Mouse (Mus musculus): ENCODE results near the gene Serpinb6a.
"Not testable (repeated sequence)": the region's sequence is repeated elsewhere in the genome, so short reads cannot be mapped to it uniquely, and the experiment has no call there.

Serpinb6a gene

GRCm38 (mm10) chr13:33966574-33966973, 36.0 kb downstream of the Serpinb6a start:
- DNase-seq: no peak

GRCm38 (mm10) chr13:33966025-33966412, 36.6 kb downstream of the Serpinb6a start:
- no peak for DNase-seq

- DNase-seq: no peak
Measured at GRCm38 (mm10) chr13:33965056-33966024, 37.3 kb downstream of the Serpinb6a start.

DNA sequence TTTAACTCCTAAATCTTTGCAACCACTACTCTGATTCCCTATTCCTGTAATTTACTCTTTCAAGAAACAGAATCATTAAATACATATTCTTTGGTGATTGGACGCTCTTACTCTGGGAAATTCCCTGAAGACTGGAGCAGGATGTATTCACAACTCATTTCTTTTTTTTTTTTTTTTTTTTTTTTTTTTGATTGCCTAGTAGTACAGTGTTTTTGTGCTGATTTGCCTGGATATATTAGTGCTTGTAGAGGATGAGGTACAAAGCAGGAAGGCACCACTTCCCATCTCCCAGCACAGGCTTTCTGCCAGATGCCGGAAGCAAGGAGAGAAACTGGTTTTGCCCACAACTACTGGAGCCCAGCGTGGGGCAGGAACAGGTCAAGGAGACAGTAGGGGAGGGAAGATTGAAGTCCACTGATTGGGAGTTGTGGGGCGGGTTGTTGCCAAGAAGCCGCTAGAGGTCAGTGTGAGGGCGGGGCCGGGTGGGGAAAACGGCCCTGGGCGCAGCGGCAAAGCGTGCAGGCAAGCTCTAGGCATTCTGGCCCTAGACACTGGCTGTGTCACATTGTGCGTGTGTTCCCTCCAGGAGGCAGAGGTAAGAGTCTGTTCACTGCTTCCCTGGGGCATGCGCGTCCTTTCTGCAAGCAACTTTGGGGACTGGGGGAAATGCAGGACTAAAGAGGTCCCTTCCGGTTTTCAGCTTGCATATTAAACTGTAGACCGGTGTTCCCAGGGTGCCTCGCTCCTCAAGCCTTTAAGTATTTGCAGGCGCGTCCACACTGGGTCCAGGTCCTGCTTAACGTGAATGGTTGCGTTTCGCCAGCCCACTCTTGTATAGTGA, 38.2 kb downstream of the Serpinb6a start, which contains the start of gene Nqo2:
TSS of gene Nqo2 (plus strand) at position 482 of the 841 bp plus-strand sequence.
- peak; percentile 34 to 35 for DNase-seq

DNA sequence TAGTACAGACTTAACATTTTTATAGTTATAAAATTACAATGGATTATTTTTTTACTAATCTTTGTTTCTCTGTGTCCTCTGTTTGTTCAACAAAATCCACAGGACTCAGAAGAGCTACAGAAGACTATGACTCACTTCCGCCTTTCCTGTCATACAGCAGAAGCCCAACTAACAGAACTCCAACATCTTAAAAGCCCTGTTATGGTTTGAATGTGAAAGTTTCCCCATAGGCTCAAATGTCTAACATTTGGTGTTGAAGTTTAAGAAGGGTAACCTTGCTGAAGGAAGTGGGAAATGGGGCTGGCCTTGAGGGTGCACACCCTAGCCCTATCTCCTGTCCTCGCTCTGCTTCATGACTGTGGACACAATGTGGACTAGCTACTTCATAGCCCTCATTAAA, 42.8 kb downstream of the Serpinb6a start:
- no peak for DNase-seq

GRCm38 (mm10) chr13:33956571-33957421, 45.8 kb downstream of the Serpinb6a start:
- DNase-seq: no peak

GRCm38 (mm10) chr13:33952947-33953346, 49.6 kb downstream of the Serpinb6a start:
- DNase-seq: no peak

- no peak for DNase-seq
Measured at GRCm38 (mm10) chr13:33952075-33952449, 50.5 kb downstream of the Serpinb6a start.

- no peak for DNase-seq
Measured at GRCm38 (mm10) chr13:33951308-33952074, 51.1 kb downstream of the Serpinb6a start.

DNA sequence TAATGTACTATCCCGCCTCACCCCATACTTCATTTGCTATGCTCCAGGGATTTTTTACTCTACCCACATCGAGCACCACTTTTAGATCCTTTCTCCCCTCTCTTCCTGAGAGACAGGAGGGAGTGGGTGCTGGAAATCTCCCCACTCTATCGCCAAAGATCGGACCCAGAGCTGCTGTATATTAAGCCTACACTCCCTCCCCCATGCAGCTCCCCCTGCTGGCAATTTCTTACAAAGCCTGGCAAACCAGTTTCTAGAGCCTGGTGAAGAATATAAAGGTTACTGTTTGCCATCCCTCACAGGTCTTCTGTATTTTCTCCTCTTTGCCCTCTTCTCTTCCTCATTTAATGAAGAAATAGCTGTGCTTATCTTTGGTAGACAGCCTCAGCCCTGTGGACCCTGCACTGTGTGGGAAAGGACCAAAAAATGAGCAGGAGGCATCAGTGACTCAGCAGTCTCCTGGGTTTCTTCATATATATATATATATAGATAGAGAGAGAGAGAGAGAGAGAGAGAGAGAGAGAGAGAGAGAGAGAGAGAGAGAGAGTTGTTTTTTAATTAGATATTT, 60.3 kb downstream of the Serpinb6a start:
- peak; percentile 10 to 21 for DNase-seq

DNA sequence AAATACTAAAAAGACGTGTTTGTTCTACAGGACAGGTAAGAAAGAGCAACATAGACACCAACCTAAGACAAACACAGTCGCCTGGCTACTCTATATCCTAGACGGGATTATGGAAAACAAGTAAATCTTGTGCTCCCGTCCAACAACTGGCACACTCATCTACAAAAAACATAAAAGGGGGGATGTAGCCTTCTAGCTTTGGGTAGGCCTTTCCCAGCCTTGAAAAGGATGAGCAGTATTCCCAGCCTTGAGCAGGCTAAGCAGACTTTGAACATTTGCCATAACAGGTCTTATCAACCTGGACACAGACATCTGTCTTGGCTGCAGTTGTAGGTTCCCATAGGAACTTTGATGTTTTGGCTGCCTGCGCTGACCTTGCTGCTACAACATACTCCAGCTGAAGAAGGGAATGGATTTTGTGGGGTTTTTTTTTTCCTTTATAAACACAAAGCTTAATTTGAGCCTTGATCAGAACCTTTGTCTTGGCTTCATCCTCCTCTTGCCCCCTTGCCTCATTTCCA, 61.2 kb downstream of the Serpinb6a start:
- no peak for DNase-seq

GRCm38 (mm10) chr13:33937587-33937986, 65.0 kb downstream of the Serpinb6a start:
- DNase-seq: not testable (repeated sequence)

- no peak for DNase-seq
Measured at GRCm38 (mm10) chr13:33937151-33937550, 65.4 kb downstream of the Serpinb6a start.

DNA sequence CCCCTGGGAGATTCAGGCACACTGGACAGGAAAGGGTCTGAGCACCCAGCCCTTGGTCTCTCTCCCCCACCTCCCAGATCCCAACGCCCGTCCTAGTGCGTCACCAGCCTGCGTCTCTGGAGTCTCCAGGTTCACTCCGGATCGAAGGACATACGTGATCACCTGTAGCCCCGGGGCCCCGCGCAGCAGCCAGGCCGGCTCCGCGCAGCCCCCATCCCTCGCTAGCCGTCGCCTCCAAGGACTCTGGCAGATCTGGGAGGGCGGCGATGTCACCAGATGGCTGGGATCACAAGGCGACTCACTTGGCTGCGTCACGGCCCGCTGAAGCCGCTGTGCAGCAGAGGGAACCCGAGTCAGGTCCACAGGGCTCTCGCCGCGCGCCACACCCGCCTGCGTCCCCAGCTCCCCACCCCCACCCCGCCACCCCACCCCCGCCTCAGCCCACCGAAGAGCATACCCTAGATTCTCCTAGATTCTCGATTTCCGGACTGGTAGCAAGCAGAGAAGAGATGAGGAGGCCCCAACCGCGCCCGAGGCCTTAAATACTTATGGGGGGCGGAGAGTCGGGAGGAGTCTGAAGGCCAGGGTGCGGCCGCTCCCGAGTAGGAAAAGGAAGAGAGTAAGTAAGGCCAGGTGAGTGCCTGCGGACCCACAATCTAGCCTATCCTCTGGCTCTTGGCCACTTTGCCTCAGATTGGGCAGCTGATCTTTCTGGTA, 67.0 kb downstream of the Serpinb6a start:
- DNase-seq: peak; percentile 4 to 9

- no peak for DNase-seq
Measured at GRCm38 (mm10) chr13:33934743-33935142, 67.9 kb downstream of the Serpinb6a start.

DNA sequence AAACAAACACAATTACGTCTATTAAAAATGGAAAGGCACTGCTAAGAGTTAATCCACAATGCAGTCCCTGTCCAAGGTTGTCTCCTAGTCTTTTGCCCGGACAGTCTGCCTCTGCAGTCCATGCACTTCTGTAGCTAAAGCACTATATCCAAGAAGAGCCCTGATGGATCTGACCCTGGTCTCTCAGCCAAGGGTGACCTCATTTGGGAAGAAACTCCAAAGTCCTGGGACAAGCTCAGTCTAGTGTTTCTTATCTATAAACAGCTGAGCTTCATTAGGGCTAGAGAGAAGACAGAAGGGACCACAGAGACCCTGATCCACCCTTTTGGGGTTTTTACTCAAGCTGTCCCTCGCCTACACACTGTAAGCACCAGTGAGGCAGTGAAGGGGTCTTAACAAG, 71.7 kb downstream of the Serpinb6a start:
- no peak for DNase-seq

GRCm38 (mm10) chr13:33930281-33930680, 72.3 kb downstream of the Serpinb6a start:
- DNase-seq: no peak

GRCm38 (mm10) chr13:33921699-33922098, 80.9 kb downstream of the Serpinb6a start:
- DNase-seq: no peak

DNA sequence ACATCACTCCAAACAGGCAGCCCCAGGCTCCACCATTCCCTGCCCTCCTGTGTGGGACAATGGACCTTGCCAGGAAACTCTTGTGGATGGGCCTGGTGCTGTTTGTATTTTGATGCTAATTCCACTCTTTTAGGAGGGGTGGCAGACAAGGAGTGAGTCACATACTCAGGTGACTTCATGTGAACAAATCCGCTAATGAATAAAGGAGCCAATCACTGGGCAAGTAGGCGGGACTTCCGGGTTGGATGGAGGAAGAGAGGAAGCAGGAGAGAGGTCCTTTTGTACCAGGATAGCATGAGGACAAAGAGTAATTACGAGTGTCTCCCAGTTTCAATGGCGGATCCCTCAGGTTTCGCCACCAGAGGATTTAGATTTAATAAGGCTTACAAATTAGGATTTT, 81.6 kb downstream of the Serpinb6a start:
- DNase-seq: no peak

GRCm38 (mm10) chr13:33906821-33907220, 95.8 kb downstream of the Serpinb6a start:
- no peak for DNase-seq

All from thymus, postnatal 36 days (tissue).